Mouse (Mus musculus): ENCODE measurements around the gene Fcmr. TPM values are rescaled to one million over a fixed set of nuclear protein-coding genes. Genes with fewer than 3 reads are reported as not detected.

Fcmr gene
- total RNA-seq (2014; rRNA removed; ENCODE audit: low replicate concordance) = not detected in 2 replicates
- polyA plus RNA-seq (2015; fragmentation: Nextera tagmentation; extraction: Ambion mirVana) = 1.7 and 1.9 TPM in 2 replicates

DNA sequence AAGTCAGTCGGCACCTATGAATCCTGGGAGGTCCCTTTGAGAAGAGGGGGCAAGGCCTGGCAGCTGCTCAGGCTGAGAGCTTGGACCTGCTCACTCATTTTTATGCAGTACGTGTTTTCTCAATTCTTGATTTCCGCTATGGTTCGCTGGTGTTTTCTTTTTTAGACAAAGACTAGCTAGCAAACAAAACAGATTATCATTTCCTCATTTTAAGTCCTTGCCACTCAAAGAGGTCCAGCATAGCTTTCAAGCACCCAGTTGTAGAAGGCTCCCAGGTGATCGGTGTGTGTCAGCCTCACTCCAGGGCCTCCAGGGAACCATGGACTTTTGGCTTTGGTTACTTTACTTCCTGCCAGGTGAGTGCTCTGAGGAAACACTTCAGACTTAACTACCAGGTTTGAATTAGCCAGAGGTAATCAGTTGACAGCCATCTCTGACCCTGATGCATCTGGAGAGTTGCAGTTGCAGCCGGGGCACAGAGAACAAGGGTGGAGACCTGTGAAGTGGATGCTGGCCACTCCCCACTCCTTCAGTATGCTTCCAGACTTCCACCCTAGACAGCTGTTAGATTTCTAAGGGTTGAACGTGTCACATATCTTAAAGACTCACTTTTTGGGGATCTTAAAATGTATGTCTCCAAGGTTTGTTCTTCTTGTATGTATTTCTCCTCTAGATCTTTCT is at the start of gene Fcmr:
Gene Fcmr (plus strand): TSS at position 129 of the 681 bp plus-strand sequence.
- ATAC-seq (ENCODE audit: insufficient read depth, low read depth) (no peak), DNase-seq (ENCODE audit: low spot score) (no peak)
- Histone ChIP-seq H3K4me1 (ENCODE audit: control insufficient read depth, insufficient read depth) (no peaks in the 10 kb centered on the region), H3K9ac (replicated peaks; ENCODE audit: low read depth, low read length) (no peak within 1 kb of the TSS), H3K27ac (ENCODE audit: low read depth) (no peak within 1 kb of the TSS), H3K9me3 (replicated peaks; ENCODE audit: control insufficient read depth, low read length) (no peaks in the 10 kb centered on the region), H3K36me3 (replicated peaks; ENCODE audit: control insufficient read depth, insufficient read depth, low read length) (no peaks in the 10 kb centered on the region), H3K27me3 (ENCODE audit: control insufficient read depth, insufficient read depth, low read length) (no peaks in the 10 kb centered on the region), H3K4me2 (ENCODE audit: low read depth, low read length) (no peak within 1 kb of the TSS), H3K4me3 (ENCODE audit: low read depth, low read length) (no peak within 1 kb of the TSS)
- 77% methylated on average over 7 of the region's 7 CpGs for WGBS
- no peak for TF ChIP-seq EP300 (IDR thresholded peaks at IDR 0.05; ENCODE audit: low read depth)
- no peak for TF ChIP-seq CTCF (IDR thresholded peaks at IDR 0.05; ENCODE audit: low read depth)

DNA sequence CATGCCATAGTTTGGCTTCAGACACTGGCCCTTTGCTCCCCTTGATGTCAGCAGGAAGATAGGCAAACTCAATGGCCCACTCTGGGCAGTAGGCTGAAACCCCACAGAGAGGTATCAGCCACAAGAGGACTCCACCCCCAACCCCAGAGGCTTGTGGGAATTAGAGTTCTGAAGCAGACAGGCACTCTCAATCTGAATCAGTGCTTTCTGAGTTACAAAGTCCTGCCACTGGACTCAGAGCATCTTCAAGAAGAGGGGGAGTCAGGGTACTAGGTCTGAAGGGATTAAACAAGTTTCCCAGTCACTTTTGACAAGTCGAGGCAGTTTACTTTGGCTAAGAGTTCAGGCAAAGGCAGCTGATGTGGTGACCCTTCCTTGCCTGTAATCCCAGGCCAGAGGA is 45.7 kb upstream of the Fcmr start:
- Histone ChIP-seq H3K9ac (replicated peaks; ENCODE audit: low read depth, low read length) (no peak overlapping the region), H3K27ac (ENCODE audit: low read depth) (no peak overlapping the region), H3K27me3 (ENCODE audit: control insufficient read depth, insufficient read depth, low read length) (no peaks in the 10 kb centered on the region), H3K4me3 (ENCODE audit: low read depth, low read length) (no peak overlapping the region), H3K9me3 (replicated peaks; ENCODE audit: control insufficient read depth, low read length) (no peaks in the 10 kb centered on the region), H3K4me2 (ENCODE audit: low read depth, low read length) (no peak overlapping the region), H3K36me3 (replicated peaks; ENCODE audit: control insufficient read depth, insufficient read depth, low read length) (no peaks in the 10 kb centered on the region), H3K4me1 (ENCODE audit: control insufficient read depth, insufficient read depth) (no peaks in the 10 kb centered on the region)
- 59% methylated on average over 1 of the region's 1 CpGs for WGBS
- DNase-seq (ENCODE audit: low spot score) (no peak), ATAC-seq (ENCODE audit: insufficient read depth, low read depth) (no peak)
- no peak for TF ChIP-seq CTCF (IDR thresholded peaks at IDR 0.05; ENCODE audit: low read depth)
- TF ChIP-seq EP300 (IDR thresholded peaks at IDR 0.05; ENCODE audit: low read depth) = no peak

DNA sequence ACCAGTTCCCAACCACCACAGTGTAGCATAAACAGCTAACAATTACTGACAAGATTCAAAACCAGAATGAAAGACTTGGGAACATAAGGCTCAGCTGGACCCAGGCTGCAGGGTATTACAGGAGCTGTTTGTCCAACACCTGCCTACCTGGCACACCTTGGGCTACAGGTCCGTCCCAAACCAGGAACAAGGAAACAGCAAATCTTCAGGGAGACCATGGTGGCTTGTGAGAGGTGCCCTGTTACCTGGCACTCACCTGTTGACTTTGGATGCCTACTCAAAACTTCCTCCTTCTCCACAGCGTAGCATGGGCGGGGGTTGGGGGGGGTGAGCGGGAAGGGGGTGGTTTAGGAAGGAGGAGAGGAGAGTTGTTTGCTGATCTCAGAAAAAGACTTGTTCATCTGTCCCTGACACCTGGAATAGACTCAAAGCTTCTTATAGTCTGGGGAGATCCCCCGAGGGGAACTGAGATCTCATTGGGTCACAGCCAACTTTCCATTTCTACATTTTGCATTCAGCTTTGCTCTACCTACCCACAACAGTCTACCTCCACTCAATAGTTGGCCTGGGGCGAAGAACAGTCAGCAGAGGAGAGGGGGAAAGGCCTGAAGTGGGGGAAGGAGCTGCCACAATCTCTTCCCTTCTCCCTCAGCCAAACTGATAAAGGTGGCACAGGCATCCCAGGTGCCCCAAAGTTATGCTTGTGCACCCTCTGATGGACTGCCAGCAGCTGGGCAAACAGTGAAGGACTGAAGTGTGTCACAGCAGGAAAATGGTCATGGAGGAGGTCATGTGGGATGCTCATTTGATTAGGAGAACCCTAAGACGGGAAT is 44.9 kb upstream of the Fcmr start:
- 80% methylated on average over 7 of the region's 7 CpGs for WGBS
- DNase-seq (ENCODE audit: low spot score) = no peak
- H3K9ac ChIP-seq (replicated peaks; ENCODE audit: low read depth, low read length) = no peak overlapping the region
- TF ChIP-seq CTCF (IDR thresholded peaks at IDR 0.05; ENCODE audit: low read depth) (no peak), EP300 (IDR thresholded peaks at IDR 0.05; ENCODE audit: low read depth) (no peak)
- no peaks in the 10 kb centered on the region for H3K4me1 ChIP-seq (ENCODE audit: control insufficient read depth, insufficient read depth)
- H3K9me3 ChIP-seq (replicated peaks; ENCODE audit: control insufficient read depth, low read length) = no peaks in the 10 kb centered on the region
- H3K27ac ChIP-seq (ENCODE audit: low read depth) = no peak overlapping the region
- no peaks in the 10 kb centered on the region for H3K27me3 ChIP-seq (ENCODE audit: control insufficient read depth, insufficient read depth, low read length)
- H3K4me3 ChIP-seq (ENCODE audit: low read depth, low read length) = no peak overlapping the region
- no peaks in the 10 kb centered on the region for H3K36me3 ChIP-seq (replicated peaks; ENCODE audit: control insufficient read depth, insufficient read depth, low read length)
- H3K4me2 ChIP-seq (ENCODE audit: low read depth, low read length) = no peak overlapping the region
- ATAC-seq (ENCODE audit: insufficient read depth, low read depth) = no peak

DNA sequence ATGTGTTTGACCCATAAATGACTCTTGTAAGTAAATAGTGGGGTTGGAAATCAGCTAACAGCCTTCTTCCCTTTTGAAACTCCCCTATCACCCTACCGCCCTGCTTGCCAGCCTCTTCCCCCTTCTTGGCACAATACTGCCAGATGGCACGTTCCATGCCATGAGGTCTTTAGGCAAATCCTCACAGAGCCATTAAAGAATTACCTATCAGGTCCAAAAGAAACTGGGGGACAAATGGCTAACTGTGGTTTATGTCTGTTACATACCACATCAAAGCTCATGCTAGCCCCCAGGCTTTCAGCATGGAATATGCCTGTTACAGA is 44.4 kb upstream of the Fcmr start:
- DNase-seq (ENCODE audit: low spot score) = no peak
- H3K9ac ChIP-seq (replicated peaks; ENCODE audit: low read depth, low read length) = no peak overlapping the region
- no peaks in the 10 kb centered on the region for H3K36me3 ChIP-seq (replicated peaks; ENCODE audit: control insufficient read depth, insufficient read depth, low read length)
- no peak overlapping the region for H3K4me2 ChIP-seq (ENCODE audit: low read depth, low read length)
- H3K9me3 ChIP-seq (replicated peaks; ENCODE audit: control insufficient read depth, low read length) = no peaks in the 10 kb centered on the region
- H3K27me3 ChIP-seq (ENCODE audit: control insufficient read depth, insufficient read depth, low read length) = no peaks in the 10 kb centered on the region
- H3K4me3 ChIP-seq (ENCODE audit: low read depth, low read length) = no peak overlapping the region
- 93% methylated on average over 2 of the region's 2 CpGs for WGBS
- TF ChIP-seq CTCF (IDR thresholded peaks at IDR 0.05; ENCODE audit: low read depth) = no peak
- TF ChIP-seq EP300 (IDR thresholded peaks at IDR 0.05; ENCODE audit: low read depth) = no peak
- no peak for ATAC-seq (ENCODE audit: insufficient read depth, low read depth)
- no peak overlapping the region for H3K27ac ChIP-seq (ENCODE audit: low read depth)
- H3K4me1 ChIP-seq (ENCODE audit: control insufficient read depth, insufficient read depth) = no peaks in the 10 kb centered on the region

DNA sequence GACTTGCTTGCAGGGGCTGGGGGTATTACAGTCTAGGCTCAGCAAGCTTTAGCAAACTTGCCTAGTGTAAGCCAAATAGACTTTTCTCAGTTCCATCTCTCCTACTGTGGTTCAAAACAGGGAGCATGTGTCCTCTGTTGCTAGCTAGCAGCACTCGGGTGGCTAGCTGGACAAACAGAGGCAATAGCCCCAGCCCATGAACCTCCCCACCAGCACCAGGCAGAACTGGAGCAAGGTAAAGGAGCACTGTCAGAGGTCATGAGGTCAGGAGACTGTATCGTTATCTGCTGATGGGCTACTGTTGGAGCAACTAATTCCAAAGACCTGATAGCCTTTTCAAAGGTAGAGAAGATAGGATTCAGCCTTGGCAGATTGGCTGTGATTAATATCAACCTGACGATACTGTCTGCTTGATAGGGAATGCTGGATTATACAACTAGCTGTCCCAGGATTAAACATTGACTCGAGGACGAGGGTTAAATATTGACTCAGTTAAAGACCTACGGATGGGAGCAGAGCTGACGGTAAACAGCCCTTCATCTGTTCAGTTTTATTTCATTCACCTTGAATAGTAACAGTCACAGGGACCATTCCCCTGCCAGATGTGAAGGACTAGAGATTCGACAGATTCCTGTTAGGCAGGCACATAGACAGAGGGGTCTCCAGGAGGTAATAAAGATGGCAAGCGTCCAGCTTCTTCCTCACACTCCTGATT is 43.4 kb upstream of the Fcmr start:
- Histone ChIP-seq H3K27me3 (ENCODE audit: control insufficient read depth, insufficient read depth, low read length) (no peaks in the 10 kb centered on the region), H3K4me1 (ENCODE audit: control insufficient read depth, insufficient read depth) (no peaks in the 10 kb centered on the region), H3K4me3 (ENCODE audit: low read depth, low read length) (no peak overlapping the region), H3K27ac (ENCODE audit: low read depth) (no peak overlapping the region), H3K9me3 (replicated peaks; ENCODE audit: control insufficient read depth, low read length) (no peaks in the 10 kb centered on the region), H3K36me3 (replicated peaks; ENCODE audit: control insufficient read depth, insufficient read depth, low read length) (no peaks in the 10 kb centered on the region), H3K9ac (replicated peaks; ENCODE audit: low read depth, low read length) (no peak overlapping the region), H3K4me2 (ENCODE audit: low read depth, low read length) (no peak overlapping the region)
- no peak for ATAC-seq (ENCODE audit: insufficient read depth, low read depth)
- TF ChIP-seq EP300 (IDR thresholded peaks at IDR 0.05; ENCODE audit: low read depth) (no peak), CTCF (IDR thresholded peaks at IDR 0.05; ENCODE audit: low read depth) (no peak)
- 77% methylated on average over 9 of the region's 9 CpGs for WGBS
- DNase-seq (ENCODE audit: low spot score) = no peak

Data from heart, postnatal 0 days (tissue).